Mouse (Mus musculus) thymus, postnatal 36 days (tissue): Measurements from ENCODE around the gene Fam208a.

ENCODE experiments used
- DNase-seq, 2 experiments: peaks; one replicate each; pipeline ENCODE4 v3.0.0; 2022; ENCODE audit warnings: mixed read lengths in 2 of 2

The Fam208a gene

DNA sequence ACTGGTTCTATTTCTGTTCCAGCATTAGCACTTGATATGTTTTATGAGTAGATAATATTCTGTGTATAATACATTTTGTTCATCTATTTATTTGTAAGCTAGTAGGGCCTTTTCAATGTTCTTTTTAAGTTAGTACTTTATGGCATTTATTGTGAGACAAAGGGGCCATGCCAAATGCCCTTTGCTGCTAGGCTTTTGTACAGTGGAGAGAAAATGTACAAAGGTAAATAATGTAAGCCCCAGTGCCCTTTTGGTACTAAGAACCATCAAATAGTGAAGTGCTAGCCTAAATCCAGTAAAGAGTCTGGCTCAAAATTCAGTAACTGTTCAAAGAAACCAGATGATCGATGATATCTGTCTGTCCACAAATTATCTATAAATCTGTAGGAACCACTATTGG lies 6.3 kb upstream of the Fam208a start:
- no peak for DNase-seq

DNA sequence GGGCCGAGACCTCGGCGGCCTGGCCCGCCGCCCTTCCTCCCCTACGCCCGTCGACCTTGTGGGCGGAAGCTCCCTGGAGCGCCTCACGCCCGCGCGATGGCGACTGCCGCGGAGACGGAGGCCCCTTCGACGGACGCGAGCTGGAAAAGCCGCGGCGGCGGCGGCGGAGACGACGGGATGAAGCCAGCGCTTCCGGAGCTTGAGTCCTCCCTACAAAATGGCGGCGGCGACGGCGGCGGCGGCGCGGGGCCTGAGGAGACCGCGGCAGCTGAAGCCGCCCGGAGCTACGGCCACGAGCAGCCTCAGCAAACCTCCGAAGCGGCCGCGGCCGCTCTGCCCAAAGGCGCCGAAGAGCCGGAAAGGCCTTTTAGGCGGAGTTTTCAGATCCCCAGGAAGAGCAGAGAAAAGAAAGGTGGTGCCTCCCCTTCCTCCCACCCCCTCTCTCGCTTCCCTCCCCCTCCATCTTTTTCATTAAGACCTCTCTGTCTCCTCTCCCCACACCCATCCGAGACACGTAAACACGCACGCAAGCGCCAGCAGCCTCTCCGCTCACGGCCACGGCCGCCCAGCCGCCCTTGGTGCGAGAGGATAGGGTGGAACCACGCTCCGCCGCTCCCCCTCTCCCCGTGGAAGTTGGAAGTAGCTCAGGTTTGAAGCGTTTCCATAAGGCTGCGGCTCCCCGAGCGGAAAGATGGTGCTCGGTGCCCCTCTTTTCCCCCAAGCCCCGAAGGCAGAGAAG lies 508 bp downstream of the Fam208a start:
- peak; percentile 73 to 82 for DNase-seq

GRCm38 (mm10) chr14:27430280-27430679 lies 1.6 kb downstream of the Fam208a start:
- no peak for DNase-seq

GRCm38 (mm10) chr14:27432064-27432463 lies 3.4 kb downstream of the Fam208a start:
- no peak for DNase-seq

GRCm38 (mm10) chr14:27436116-27436515 lies 7.5 kb downstream of the Fam208a start:
- DNase-seq = no peak

DNA sequence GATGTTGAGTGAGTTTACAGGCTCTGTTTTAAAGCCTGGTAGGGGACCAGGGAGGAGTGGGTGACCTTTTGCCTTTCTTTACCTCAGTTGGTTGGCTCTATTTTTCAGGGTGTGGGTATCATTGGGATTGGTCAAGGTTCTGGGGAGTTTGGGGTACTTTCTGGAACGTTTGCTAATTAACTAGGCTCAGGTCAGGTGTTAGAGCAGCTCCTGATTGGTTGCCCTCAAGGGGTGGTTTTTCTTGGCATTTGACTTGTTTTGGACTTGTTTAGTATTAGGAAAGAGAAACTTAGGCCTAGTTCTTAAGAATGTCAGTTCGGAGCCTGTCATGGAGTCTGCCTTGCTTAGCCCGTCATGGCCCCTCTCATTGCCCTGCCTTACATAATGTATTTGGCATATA lies 8.2 kb downstream of the Fam208a start:
- no peak for DNase-seq

GRCm38 (mm10) chr14:27440921-27441320 lies 12.3 kb downstream of the Fam208a start:
- DNase-seq = no peak

GRCm38 (mm10) chr14:27444851-27445281 lies 16.2 kb downstream of the Fam208a start:
- no peak for DNase-seq

- DNase-seq = no peak
These were observed 18.3 kb downstream of the Fam208a start for GRCm38 (mm10) chr14:27446963-27447362.

GRCm38 (mm10) chr14:27491399-27491798 lies 62.8 kb downstream of the Fam208a start:
- DNase-seq = no peak

DNA sequence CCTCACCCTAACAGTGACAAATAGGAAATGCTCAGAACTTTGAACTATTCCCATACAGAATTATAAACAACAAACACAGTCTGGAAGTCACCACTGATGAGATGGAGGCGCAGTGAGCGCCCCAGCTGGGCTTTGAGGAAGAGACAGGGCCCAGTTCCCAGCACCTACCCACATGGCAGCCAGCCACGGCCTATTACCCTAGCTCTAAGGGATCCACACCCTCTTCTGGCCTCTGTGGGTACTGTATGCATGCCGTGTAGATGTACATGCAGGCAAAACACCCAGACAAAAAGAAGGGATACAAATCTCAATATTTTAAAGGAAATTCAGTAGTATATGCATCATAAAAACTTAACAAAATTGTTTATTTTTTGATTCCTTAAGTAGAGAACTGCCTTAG lies 64.9 kb downstream of the Fam208a start:
- no peak for DNase-seq

DNA sequence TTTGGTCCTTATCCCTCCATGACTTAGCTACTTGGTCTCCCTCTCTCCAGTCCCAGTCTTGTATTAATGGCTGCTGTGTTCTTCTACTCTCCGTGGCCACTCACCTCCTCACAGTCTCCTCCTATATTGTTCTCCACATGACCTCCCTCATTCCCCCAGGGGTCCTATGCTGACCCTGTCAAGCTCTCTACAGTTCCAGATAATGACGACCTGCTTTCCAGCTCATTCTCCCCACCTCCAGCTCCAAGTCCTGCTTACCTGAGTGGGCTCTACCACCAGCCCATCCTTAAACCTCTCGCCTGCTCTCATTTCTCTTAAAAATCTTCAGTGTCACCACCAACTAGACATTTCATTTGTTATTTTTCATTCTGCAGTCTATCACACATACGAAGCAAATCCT lies 72.5 kb downstream of the Fam208a start:
- no peak for DNase-seq

- DNase-seq = peak; percentile 97 to 100
These were observed 79.4 kb downstream of the Fam208a start, which contains the start of gene Ccdc66 for GRCm38 (mm10) chr14:27507894-27508643. Gene Ccdc66 (minus strand): TSS chr14:27508460.

DNA sequence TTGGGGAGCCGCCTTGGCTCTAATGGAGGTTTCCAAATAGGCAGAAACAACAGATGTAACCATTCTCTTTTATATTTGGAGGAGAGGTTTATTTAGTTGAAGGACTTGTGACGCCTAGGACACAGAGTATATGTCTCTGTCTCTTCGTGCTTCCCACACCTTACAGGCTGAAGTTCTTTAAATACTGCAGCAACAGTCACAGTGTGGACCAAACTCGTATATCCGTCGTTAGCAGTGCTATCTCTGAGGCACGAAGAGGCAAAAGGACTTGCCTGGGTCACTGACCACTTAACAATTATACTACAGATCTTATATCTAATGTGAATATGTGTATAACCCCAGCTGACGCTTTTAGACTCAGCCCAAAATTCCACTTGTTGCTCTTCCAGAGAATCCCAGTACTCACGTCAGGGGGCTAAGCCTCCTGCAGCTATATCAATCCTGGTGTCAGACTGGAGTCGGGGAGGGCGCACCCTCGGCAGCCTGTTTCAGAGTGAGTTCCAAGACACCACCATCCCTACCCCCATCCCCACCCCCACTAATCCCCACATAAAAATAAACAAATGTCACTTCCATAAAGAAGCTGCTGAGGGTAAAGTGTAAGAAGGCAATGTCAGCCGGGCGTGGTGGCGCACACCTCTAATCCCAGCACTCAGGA lies 80.1 kb downstream of the Fam208a start:
- DNase-seq = no peak

DNA sequence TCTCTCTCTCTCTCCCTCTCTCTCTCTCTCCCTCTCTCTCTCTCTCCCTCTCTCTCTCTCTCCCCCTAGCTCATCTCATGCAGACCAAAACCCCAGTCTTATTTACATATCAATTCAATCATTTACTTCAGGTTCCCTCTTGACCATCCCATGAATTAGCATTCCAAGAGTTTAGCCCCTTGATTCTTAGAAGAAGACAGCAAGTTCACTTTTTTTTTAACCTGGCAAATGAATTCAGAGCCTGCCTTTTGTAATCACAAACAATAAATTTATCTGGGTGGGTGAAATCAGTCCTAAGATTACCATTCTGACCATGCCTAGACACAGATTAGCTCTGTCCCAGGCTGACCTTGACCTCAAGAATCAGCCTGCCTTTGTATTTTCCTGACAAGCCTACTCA lies 95.9 kb downstream of the Fam208a start:
- no peak for DNase-seq
